Mouse (Mus musculus): Measurements from ENCODE around the gene Ehd4.

DNA sequence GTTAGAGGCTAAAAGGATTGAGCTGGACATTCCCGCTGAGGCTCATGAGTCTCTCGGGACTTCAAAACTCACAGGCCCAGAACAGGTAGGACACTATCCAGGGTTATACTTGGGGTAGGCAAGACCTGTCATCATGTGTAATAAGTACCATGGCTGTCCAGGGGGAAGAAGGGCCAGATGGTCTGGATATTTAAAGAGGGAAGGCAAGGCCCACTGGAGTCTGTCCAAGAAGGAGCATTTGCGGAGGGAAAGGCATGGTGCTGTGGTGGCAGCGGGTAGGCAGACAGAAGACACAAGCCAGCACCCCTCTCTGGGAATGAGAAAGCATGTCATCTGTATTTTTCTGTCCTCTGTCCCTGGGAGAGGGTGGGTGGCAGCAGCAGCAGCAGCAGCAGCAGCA is 80.3 kb downstream of the Ehd4 start:
- no peak for TF ChIP-seq EP300 (IDR thresholded peaks at IDR 0.05; ENCODE audit: low read depth)
- no peak for TF ChIP-seq CTCF (IDR thresholded peaks at IDR 0.05; ENCODE audit: low read depth)

All from heart, postnatal 0 days (tissue).